Mouse (Mus musculus) heart, embryonic 14.5 days (tissue): Measurements from ENCODE around the gene Samd15. TPM values are rescaled to one million over a fixed set of nuclear protein-coding genes. Genes with fewer than 3 reads are reported as not detected.
A peak's percentile ranks its signal among the peaks of the same experiment; 100 is the strongest.

ENCODE experiments used
- ATAC-seq: fragments of 200-750 bp; cut with Nextera tagmentation; 2 replicates; pipeline ENCODE4 v1.8.0; 2017; ENCODE audit warnings: low read depth, moderate TSS enrichment; ENCODE audit not compliant: insufficient number of reproducible peaks, insufficient read depth, low FRiP score
- H3K27ac ChIP-seq, 2 experiments: fragments of 200-500 bp in 1 of 2; fragments of 300-500 bp in 1 of 2; sonication (generic) in 1 of 2; replicated peaks in 1 of 2; 2 replicates each; pipeline ENCODE4 v1.5.1; 2012 to 2014; ENCODE audit warnings: low read depth in 2 of 2, low read length in 2 of 2, control low read depth in 1 of 2, mild to moderate bottlenecking in 1 of 2, mixed read lengths in 1 of 2; ENCODE audit not compliant: control insufficient read depth in 1 of 2, insufficient read depth in 1 of 2
- H3K27me3 ChIP-seq: fragments of 300-500 bp; sonication (generic); 2 replicates; pipeline ENCODE4 v1.6.1; 2014; ENCODE audit warnings: mild to moderate bottlenecking, low read length, control low read depth; ENCODE audit not compliant: control insufficient read depth, insufficient read depth
- H3K36me3 ChIP-seq: fragments of 300-500 bp; sonication (generic); 2 replicates; pipeline ENCODE4 v1.6.1; 2014; ENCODE audit warnings: mild to moderate bottlenecking, control low read depth, low read length, mixed read lengths; ENCODE audit not compliant: control insufficient read depth, insufficient read depth
- H3K4me1 ChIP-seq, 2 experiments: fragments of 200-500 bp in 1 of 2; fragments of 300-500 bp in 1 of 2; sonication (generic) in 1 of 2; 2 replicates each; pipeline ENCODE4 v1.6.1; 2012 to 2014; ENCODE audit warnings: low read length in 2 of 2, control low read depth in 1 of 2, mixed read lengths in 1 of 2; ENCODE audit not compliant: control insufficient read depth in 2 of 2, insufficient read depth in 2 of 2
- H3K4me2 ChIP-seq: fragments of 300-500 bp; sonication (generic); 2 replicates; pipeline ENCODE4 v1.6.1; 2014; ENCODE audit warnings: mild to moderate bottlenecking, low read length
- H3K4me3 ChIP-seq, 2 experiments: fragments of 200-500 bp in 1 of 2; fragments of 300-500 bp in 1 of 2; sonication (generic) in 1 of 2; 2 replicates each; pipeline ENCODE4 v1.5.1; 2012 to 2014; ENCODE audit warnings: low read length in 2 of 2, mild to moderate bottlenecking in 2 of 2, control low read depth in 1 of 2, low read depth in 1 of 2, moderate library complexity in 1 of 2; ENCODE audit not compliant: control insufficient read depth in 1 of 2, insufficient read depth in 1 of 2
- H3K9ac ChIP-seq: fragments of 300-500 bp; sonication (generic); 2 replicates; pipeline ENCODE4 v1.6.1; 2014; ENCODE audit warnings: mild to moderate bottlenecking, low read length
- H3K9me3 ChIP-seq: fragments of 300-500 bp; sonication (generic); 2 replicates; pipeline ENCODE4 v1.6.1; 2016; ENCODE audit warnings: low read length, control low read depth; ENCODE audit not compliant: control insufficient read depth
- WGBS: fragments of 180-500 bp; shearing (Covaris S2); extraction: QIAGEN DNeasy Blood & Tissue Kit; methylation state at CpG from one replicate; pipeline ENCODE4 v1.1.7; 2014; 5-methylcytosine and 5-hydroxymethylcytosine counted together
- polyA plus RNA-seq: library from polyadenylated mRNA; unstranded; fragments of >200 nt; fragmentation: Nextera tagmentation; extraction: Ambion mirVana; gene quantifications from 2 replicates; pipeline ENCODE4 v1.2.1, GENCODE M21; 2014

Gene Samd15
- polyA plus RNA-seq, 1 experiment from 2014 or later, result 0.89 TPM

GRCm38 (mm10) chr12:87230379-87230895, 30.9 kb downstream of the Samd15 start:
- Histone ChIP-seq H3K4me2 (no peak overlapping the region), H3K27ac (no peak overlapping the region), H3K4me3 (no peak overlapping the region), H3K9ac (no peak overlapping the region), H3K9me3 (no peaks in the 10 kb centered on the region; the same call in 1 of the 2 replicates), H3K27me3 (no peaks in the 10 kb centered on the region), H3K36me3 (no peaks in the 10 kb centered on the region), H3K4me1 (no peaks in the 10 kb centered on the region)
- no peak for ATAC-seq

- no peak overlapping the region for H3K9ac ChIP-seq
- ATAC-seq, result no peak
Observed at GRCm38 (mm10) chr12:87236882-87237483, 37.5 kb downstream of the Samd15 start.

GRCm38 (mm10) chr12:87238632-87239031, 39.1 kb downstream of the Samd15 start, which contains the start of gene Noxred1:
Noxred1 (minus strand) TSS chr12:87238732.
- Histone ChIP-seq H3K36me3 (peaks cover 58% of the 10 kb centered on the region), H3K27me3 (no peaks in the 10 kb centered on the region), H3K9me3 (no peaks in the 10 kb centered on the region), H3K27ac (peak within 1 kb of the TSS; percentile 38 to 54; a peak in 3 of 4 replicates), H3K4me2 (no peak within 1 kb of the TSS), H3K4me3 (no peak within 1 kb of the TSS), H3K9ac (no peak within 1 kb of the TSS), H3K4me1 (peaks cover 7 to 9% of the 10 kb centered on the region in 2 experiments)
- 0 out of 2 replicates have a peak, but pooled peaks have one; percentile 21 for ATAC-seq
- WGBS, result 10% methylated on average over 1 of the region's 1 CpGs

More at GRCm38 (mm10) chr12:87236882-87237483, 37.5 kb downstream of the Samd15 start:
- Histone ChIP-seq H3K4me2 (no peak overlapping the region), H3K4me1 (peaks cover 7 to 9% of the 10 kb centered on the region in 2 experiments), H3K4me3 (no peak overlapping the region), H3K36me3 (peaks cover 43% of the 10 kb centered on the region), H3K27me3 (no peaks in the 10 kb centered on the region), H3K27ac (no peak overlapping the region), H3K9me3 (no peaks in the 10 kb centered on the region)
- 87% methylated on average over 5 of the region's 5 CpGs for WGBS

GRCm38 (mm10) chr12:87250161-87250560, 50.6 kb downstream of the Samd15 start:
- Histone ChIP-seq H3K9ac (no peak overlapping the region), H3K27me3 (no peaks in the 10 kb centered on the region), H3K9me3 (no peaks in the 10 kb centered on the region), H3K4me1 (no peaks in the 10 kb centered on the region), H3K27ac (no peak overlapping the region), H3K4me2 (no peak overlapping the region), H3K36me3 (peaks cover 94% of the 10 kb centered on the region), H3K4me3 (no peak overlapping the region)
- no peak for ATAC-seq
- 89% methylated on average over 6 of the region's 6 CpGs for WGBS

GRCm38 (mm10) chr12:87253878-87254277, 54.4 kb downstream of the Samd15 start:
- Histone ChIP-seq H3K4me2 (no peak overlapping the region), H3K9me3 (no peaks in the 10 kb centered on the region), H3K4me3 (no peak overlapping the region), H3K27ac (no peak overlapping the region), H3K36me3 (peaks cover 97% of the 10 kb centered on the region), H3K27me3 (no peaks in the 10 kb centered on the region), H3K4me1 (no peaks in the 10 kb centered on the region), H3K9ac (no peak overlapping the region)
- ATAC-seq, result no peak
- 93% methylated on average over 6 of the region's 6 CpGs for WGBS

- no peak for ATAC-seq
- H3K4me2 ChIP-seq, result no peak overlapping the region
- no peaks in the 10 kb centered on the region for H3K9me3 ChIP-seq
- WGBS, result 88% methylated on average over 5 of the region's 5 CpGs
- H3K4me3 ChIP-seq, result no peak overlapping the region
- H3K4me1 ChIP-seq, result no peaks in the 10 kb centered on the region
- H3K27ac ChIP-seq, result no peak overlapping the region
- H3K27me3 ChIP-seq, result no peaks in the 10 kb centered on the region
- no peak overlapping the region for H3K9ac ChIP-seq
- H3K36me3 ChIP-seq, result peaks cover 97% of the 10 kb centered on the region
Observed at GRCm38 (mm10) chr12:87256629-87257028, 57.1 kb downstream of the Samd15 start.

GRCm38 (mm10) chr12:87260562-87260961, 61.0 kb downstream of the Samd15 start:
- Histone ChIP-seq H3K4me1 (peaks cover 0 to 5% of the 10 kb centered on the region in 2 experiments; a peak in 1 of 4 replicates), H3K9ac (no peak overlapping the region), H3K36me3 (peaks cover 84% of the 10 kb centered on the region), H3K9me3 (no peaks in the 10 kb centered on the region), H3K27ac (no peak overlapping the region), H3K4me3 (no peak overlapping the region), H3K27me3 (no peaks in the 10 kb centered on the region), H3K4me2 (no peak overlapping the region)
- 95% methylated on average over 8 of the region's 8 CpGs for WGBS
- ATAC-seq, result no peak
